Mouse (Mus musculus): ENCODE measurements around the gene Vmn1r135.
"Not testable (repeated sequence)": the region's sequence is repeated elsewhere in the genome, so short reads cannot be mapped to it uniquely, and the experiment has no call there.

Vmn1r135 gene

DNA sequence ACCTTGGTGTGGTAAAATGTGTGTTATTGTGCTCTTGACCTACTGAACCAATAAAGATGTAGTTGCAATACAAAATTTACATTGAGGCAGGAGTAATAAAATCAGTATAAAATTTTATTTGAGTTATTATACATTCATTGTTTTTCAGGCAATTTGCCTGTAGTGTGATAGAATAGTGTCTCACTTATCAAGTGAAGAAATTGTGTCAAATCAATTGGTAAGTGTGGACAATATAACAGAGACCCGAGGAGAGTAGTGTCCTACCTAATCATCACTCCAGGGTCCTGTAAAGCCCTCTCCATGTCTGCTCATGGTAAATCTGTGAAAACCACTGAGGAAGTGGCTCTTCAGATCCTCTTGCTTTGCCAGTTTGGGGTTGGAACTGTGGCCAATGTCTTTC, at the start of gene Vmn1r135:
Gene Vmn1r135 (plus strand): TSS at position 301 of the 400 bp plus-strand sequence.
- not testable (repeated sequence) for DNase-seq (ENCODE audit: low read depth, low spot score)

DNA sequence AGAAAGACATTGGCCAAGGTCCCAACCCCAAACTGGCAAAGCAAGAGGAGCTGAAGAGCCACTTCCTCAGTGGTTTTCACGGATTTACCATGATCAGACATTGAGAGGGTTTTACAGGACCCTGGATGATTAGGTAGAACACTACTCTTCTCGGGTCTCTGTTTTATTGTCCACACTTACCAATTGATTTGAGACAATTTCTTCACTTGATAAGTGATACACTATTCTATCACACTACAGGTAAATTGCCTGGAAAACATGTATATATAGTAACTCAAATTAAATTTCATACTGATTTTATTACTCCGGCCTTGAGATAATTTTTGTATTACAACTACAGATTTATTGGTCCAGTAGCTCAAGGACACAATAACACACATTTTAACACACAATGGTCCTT, 35.5 kb upstream of the Vmn1r135 start, which contains the start of gene Gm4177:
Gene Gm4177 (minus strand): TSS at position 101 of the 400 bp plus-strand sequence.
- DNase-seq (ENCODE audit: low read depth, low spot score) = not testable (repeated sequence)

DNA sequence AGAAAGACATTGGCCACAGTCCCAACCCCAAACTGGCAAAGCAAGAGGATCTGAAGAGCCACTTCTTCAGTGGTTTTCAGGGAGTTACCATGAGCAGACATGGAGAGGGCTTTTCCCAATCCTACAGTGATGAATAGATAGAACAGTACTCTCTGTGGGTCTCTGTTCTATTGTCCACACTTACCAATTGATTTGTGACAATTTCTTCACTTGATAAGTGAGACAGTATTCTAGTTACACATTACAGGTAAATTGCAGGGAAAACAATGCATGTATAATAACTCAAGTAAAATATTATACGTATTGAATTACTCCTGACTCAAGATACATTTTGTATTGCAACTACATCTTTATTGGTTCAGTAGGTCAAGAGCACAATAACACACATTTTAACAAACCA, 12.0 kb downstream of the Vmn1r135 start, which contains the start of gene Gm5725:
Gene Gm5725 (minus strand): TSS at position 101 of the 400 bp plus-strand sequence.
- DNase-seq (ENCODE audit: low read depth, low spot score) = not testable (repeated sequence)

All from c-Kit-negative CD71-positive TER-119-positive erythroid progenitor cells, embryonic 14.5 days (primary cell).